8 mouse cellular contexts compared by ENCODE assay signal in the genomic region with DNA sequence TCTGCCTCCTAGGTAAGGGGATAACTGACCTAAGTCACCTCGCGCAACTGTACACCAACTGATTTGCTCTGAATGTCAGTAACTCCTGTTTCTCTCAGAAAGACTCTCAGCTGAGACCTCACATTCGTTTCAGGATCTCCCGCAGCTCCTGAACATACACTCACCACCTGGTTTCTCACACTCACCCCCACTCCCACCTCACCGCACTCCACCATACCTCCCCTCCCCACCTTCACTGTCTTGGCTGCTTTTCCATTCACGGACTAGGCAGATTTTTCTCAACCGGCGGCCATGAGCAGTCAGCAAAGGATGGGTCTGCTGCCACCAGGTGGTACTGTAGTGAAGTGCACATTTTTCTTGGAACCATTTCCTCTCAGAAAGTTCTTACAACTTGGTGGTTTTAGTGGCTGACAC. TPM values are rescaled to one million over a fixed set of nuclear protein-coding genes. Genes with fewer than 3 reads are reported as not detected.
DNase-seq lines count a peak whose midpoint lies in the region; ATAC-seq and TF ChIP-seq lines count a peak whose summit lies in the region.

No protein-coding gene starts in this region.

- peaks cover 47% of the 10 kb centered on the region for H3K4me1 ChIP-seq in G1E (ENCODE audit: insufficient read depth, low read depth, low read length)
- peaks cover 19% of the 10 kb centered on the region for H3K4me1 ChIP-seq in forebrain, embryonic 15.5 days
- peaks cover 3% of the 10 kb centered on the region for H3K4me1 ChIP-seq in lung, embryonic 14.5 days (ENCODE audit: insufficient read depth)
- peaks cover under 1% of the 10 kb centered on the region; the same call in 1 of the 2 replicates for H3K4me1 ChIP-seq in olfactory bulb, adult 2 months (ENCODE audit: control insufficient read depth, insufficient read depth, low read length)
- H3K4me1 ChIP-seq in thymus, adult 2 months (replicated peaks; ENCODE audit: control insufficient read depth, insufficient read depth, low read length): peaks cover 11% of the 10 kb centered on the region

- 16% methylated on average over 8 of the region's 8 CpGs for WGBS in forebrain, embryonic 15.5 days
- 12% methylated on average over 8 of the region's 8 CpGs for WGBS in lung, embryonic 14.5 days
- 9% methylated on average over 8 of the region's 8 CpGs for WGBS in olfactory bulb, adult 2 months
- 6% methylated on average over 8 of the region's 8 CpGs for WGBS in thymus, adult 2 months

- H3K27ac ChIP-seq in forebrain, embryonic 15.5 days (replicated peaks): peak overlapping the region; percentile 55; the same call in 1 of the 2 replicates
- H3K27ac ChIP-seq in layer of hippocampus, adult 2 months: peak overlapping the region; percentile 69; the same call in 1 of the 2 replicates
- no peak overlapping the region for H3K27ac ChIP-seq in lung, embryonic 14.5 days (ENCODE audit: low read depth)
- no peak overlapping the region for H3K27ac ChIP-seq in olfactory bulb, adult 2 months (ENCODE audit: insufficient read depth, low read depth, low read length)
- H3K27ac ChIP-seq in thymus, adult 2 months (ENCODE audit: control insufficient read depth, insufficient read depth, low read length): no peak overlapping the region

- TF ChIP-seq POLR2A in olfactory bulb, adult 2 months (IDR thresholded peaks at IDR 0.05; ENCODE audit: insufficient read depth, low read depth, low read length): no peak
- no peak for TF ChIP-seq POLR2A in thymus, adult 2 months (IDR thresholded peaks at IDR 0.05; ENCODE audit: control insufficient read depth, extremely low read depth, insufficient read depth, low read length, poor library complexity)

- H3K9ac ChIP-seq in forebrain, embryonic 15.5 days (replicated peaks): peak overlapping the region; percentile 32; the same call in 1 of the 2 replicates
- H3K9ac ChIP-seq in lung, embryonic 14.5 days: peak overlapping the region; percentile 29

- H3K4me2 ChIP-seq in forebrain, embryonic 15.5 days (replicated peaks): peak overlapping the region; percentile 52
- peak overlapping the region; percentile 64 for H3K4me2 ChIP-seq in lung, embryonic 14.5 days

- no peaks in the 10 kb centered on the region for H3K36me3 ChIP-seq in G1E (replicated peaks)
- H3K36me3 ChIP-seq in forebrain, embryonic 15.5 days: no peaks in the 10 kb centered on the region
- no peaks in the 10 kb centered on the region for H3K36me3 ChIP-seq in lung, embryonic 14.5 days (ENCODE audit: insufficient read depth)
- H3K36me3 ChIP-seq in thymus, adult 2 months (ENCODE audit: control insufficient read depth, insufficient read depth, low read length): no peaks in the 10 kb centered on the region

- peaks cover 9% of the 10 kb centered on the region for H3K27me3 ChIP-seq in G1E (ENCODE audit: insufficient read depth, low read length)
- no peaks in the 10 kb centered on the region for H3K27me3 ChIP-seq in forebrain, embryonic 15.5 days
- H3K27me3 ChIP-seq in lung, embryonic 14.5 days (ENCODE audit: insufficient read depth, low read length): no peaks in the 10 kb centered on the region
- H3K27me3 ChIP-seq in thymus, adult 2 months (ENCODE audit: control insufficient read depth, insufficient read depth, low read length): no peaks in the 10 kb centered on the region

- TF ChIP-seq CTCF in G1E (IDR thresholded peaks at IDR 0.05; ENCODE audit: low read depth, low read length): peak; percentile 66
- TF ChIP-seq CTCF in layer of hippocampus, adult 2 months (conservative IDR thresholded peaks at IDR 0.05): peak; percentile 93
- peak; percentile 91 for TF ChIP-seq CTCF in lung, embryonic 14.5 days (IDR thresholded peaks at IDR 0.05; ENCODE audit: low read depth)
- peak; percentile 42; the same call in 1 of the 2 replicates for TF ChIP-seq CTCF in olfactory bulb, adult 2 months (IDR thresholded peaks at IDR 0.05; ENCODE audit: insufficient read depth, low read depth, low read length)
- peak; percentile 58; the same call in 1 of the 2 replicates for TF ChIP-seq CTCF in thymus, adult 2 months (IDR thresholded peaks at IDR 0.05; ENCODE audit: borderline replicate concordance, control insufficient read depth, extremely low read depth, insufficient read depth, low read length, poor library complexity)

- intact Hi-C loops in heart, postnatal 25 days (cut with DNase I): loop anchor here (5.0 kb wide), 1 partner anchor 318 kb away; no protein-coding TSS in a partner anchor

- peaks cover 3% of the 10 kb centered on the region; the same call in 1 of the 2 replicates for H3K9me3 ChIP-seq in G1E (replicated peaks)
- no peaks in the 10 kb centered on the region for H3K9me3 ChIP-seq in forebrain, embryonic 15.5 days
- no peaks in the 10 kb centered on the region for H3K9me3 ChIP-seq in lung, embryonic 14.5 days (ENCODE audit: low read depth, low read length)

- peak overlapping the region; percentile 66 for H3K4me3 ChIP-seq in G1E (ENCODE audit: low read depth, low read length)
- H3K4me3 ChIP-seq in forebrain, embryonic 15.5 days: peak overlapping the region; percentile 31
- H3K4me3 ChIP-seq in layer of hippocampus, adult 2 months: peak overlapping the region; percentile 57
- peak overlapping the region; percentile 28 for H3K4me3 ChIP-seq in lung, embryonic 14.5 days (ENCODE audit: low read depth, low read length)
- H3K4me3 ChIP-seq in olfactory bulb, adult 2 months (ENCODE audit: insufficient read depth, low read depth, low read length): peak overlapping the region; percentile 50
- peak overlapping the region; percentile 29 for H3K4me3 ChIP-seq in thymus, adult 2 months (ENCODE audit: control insufficient read depth, insufficient read depth, low read length)

- DNase-seq in G1E (ENCODE audit: low spot score): peak; percentile 41
- DNase-seq in cerebellum, adult 11 months: peak; percentile 74
- peak; percentile 48 for DNase-seq in heart, postnatal 25 days (ENCODE audit: low spot score)
- peak; percentile 72 to 83 for DNase-seq in layer of hippocampus, adult 2 months (ENCODE audit: low spot score in 2 of 2)
- DNase-seq in lung, embryonic 14.5 days: peak; percentile 92
- DNase-seq in thymus, adult 2 months: peak; percentile 92

- no peak; the same call in 1 of the 2 replicates for ATAC-seq in G1E (ENCODE audit: extremely low read depth, insufficient number of reproducible peaks, low FRiP score, poor library complexity, severe bottlenecking)
- ATAC-seq in forebrain, embryonic 15.5 days (replicated peaks): no peak
- ATAC-seq in lung, embryonic 14.5 days (ENCODE audit: insufficient read depth): peak; percentile 70; the same call in 1 of the 2 replicates

RNA-seq across cellular contexts. Expression of gene Taok1, which starts 22.6 kb away (rescaled TPM):
- total RNA-seq in G1E (2014; fragmentation: Nextera tagmentation): 48.6 and 50.1 TPM in 2 replicates
- total RNA-seq in G1E (2017): 36.8 and 45.6 TPM in 2 replicates
- polyA plus RNA-seq in G1E (2012): 2.3 and 2.5 TPM in 2 replicates
- polyA plus RNA-seq in forebrain, embryonic 15.5 days (2015; fragmentation: Nextera tagmentation; extraction: Ambion mirVana): 27.0 and 28.9 TPM in 2 replicates
- total RNA-seq in heart, postnatal 25 days (2021): 10 to 100 TPM; 51.8 to 58.4 TPM
- total RNA-seq in layer of hippocampus, adult 2 months (2021): 100 to 1,000 TPM; 112 to 114 TPM
- 20.8 TPM in 2 replicates for polyA plus RNA-seq in lung, embryonic 14.5 days (2014; fragmentation: Nextera tagmentation; extraction: Ambion mirVana)
- polyA plus RNA-seq in olfactory bulb, adult 2 months (2012; ENCODE audit: insufficient read depth, insufficient read length, low replicate concordance, missing spikeins): 34.1 and 50.5 TPM in 2 replicates
- 7.3 and 7.5 TPM in 2 replicates for polyA plus RNA-seq in thymus, adult 2 months (2012; rRNA removed)

RNA-seq across cellular contexts. Expression of gene Nufip2, which starts 55.7 kb away (rescaled TPM):
- total RNA-seq in G1E (2014; fragmentation: Nextera tagmentation): 97.1 and 113 TPM in 2 replicates
- total RNA-seq in G1E (2017): 75.3 and 94.0 TPM in 2 replicates
- polyA plus RNA-seq in G1E (2012): 22.3 and 24.0 TPM in 2 replicates
- 3.8 and 3.9 TPM in 2 replicates for polyA plus RNA-seq in forebrain, embryonic 15.5 days (2015; fragmentation: Nextera tagmentation; extraction: Ambion mirVana)
- 10 to 100 TPM; 45.6 to 54.3 TPM for total RNA-seq in heart, postnatal 25 days (2021)
- 10 to 100 TPM; 68.4 to 83.7 TPM for total RNA-seq in layer of hippocampus, adult 2 months (2021)
- polyA plus RNA-seq in lung, embryonic 14.5 days (2014; fragmentation: Nextera tagmentation; extraction: Ambion mirVana): 6.5 and 7.5 TPM in 2 replicates
- 249 TPM in 1 of 2 replicates, not detected in the other for polyA plus RNA-seq in olfactory bulb, adult 2 months (2012; ENCODE audit: insufficient read depth, insufficient read length, low replicate concordance, missing spikeins)
- polyA plus RNA-seq in thymus, adult 2 months (2012; rRNA removed): 30.1 and 38.8 TPM in 2 replicates

Comparison
In these comparisons a context has a peak if more than half of its experiments do, and no peak if none do; other contexts are left out.
1. DNase-seq: peak in every context shown above with its lines; median percentile 92 in lung, embryonic 14.5 days; 92 in thymus, adult 2 months; 78 in layer of hippocampus, adult 2 months; 74 in cerebellum, adult 11 months; 48 in heart, postnatal 25 days; 41 in G1E.
2. CTCF ChIP-seq: peak in every context shown above with its lines; median percentile 93 in layer of hippocampus, adult 2 months; 91 in lung, embryonic 14.5 days; 66 in G1E; 58 in thymus, adult 2 months; 42 in olfactory bulb, adult 2 months.
3. H3K27ac ChIP-seq: peak in forebrain, embryonic 15.5 days (single experiment) and layer of hippocampus, adult 2 months (single experiment); none in lung, embryonic 14.5 days (single experiment), olfactory bulb, adult 2 months (single experiment) and thymus, adult 2 months (single experiment).
4. Peak in every context shown above with its lines, with median percentiles within 50 percentile points of each other: H3K4me3 ChIP-seq.